Mouse (Mus musculus) layer of hippocampus, postnatal 14 days (tissue): Measurements from ENCODE around the gene Mcpt9. TPM values are rescaled to one million over a fixed set of nuclear protein-coding genes. Genes with fewer than 3 reads are reported as not detected.
"Not testable (repeated sequence)": the region's sequence is repeated elsewhere in the genome, so short reads cannot be mapped to it uniquely, and the experiment has no call there.

Experiments
- DNase-seq, 2 experiments: peaks; one replicate each; pipeline ENCODE4 v3.0.0; 2021 to 2022; ENCODE audit warnings: low spot score in 2 of 2, mixed read lengths in 1 of 2
- long read RNA-seq, 2 experiments: library from polyadenylated mRNA; stranded (forward); transcript quantifications; one replicate each; pipeline ENCODE4 v2.0.0; 2021
- total RNA-seq, 2 experiments: library from RNA; stranded (reverse); gene quantifications; 2 replicates each; pipeline ENCODE4 v1.2.3; 2021

Gene Mcpt9
- not detected for total RNA-seq
- long read RNA-seq, experiment 1 = 0 reads
- long read RNA-seq, experiment 2 = 0 reads

- not testable (repeated sequence) for DNase-seq
Measured at GRCm38 (mm10) chr14:56030395-56030794, at the start of gene Mcpt9. Mcpt9 (minus strand) TSS chr14:56030495.

GRCm38 (mm10) chr14:56062213-56062612, 31.9 kb upstream of the Mcpt9 start, which contains the start of gene Mcpt4:
Mcpt4 (minus strand) TSS chr14:56062313.
- not testable (repeated sequence) for DNase-seq

- no peak for DNase-seq
Measured at GRCm38 (mm10) chr14:56057722-56058121, 27.4 kb upstream of the Mcpt9 start.

- DNase-seq = no peak
Measured at GRCm38 (mm10) chr14:56055408-56055807, 25.1 kb upstream of the Mcpt9 start.

GRCm38 (mm10) chr14:56041792-56042191, 11.5 kb upstream of the Mcpt9 start, which contains the start of gene Mcpt2:
Mcpt2 (plus strand) TSS chr14:56042041.
- not testable (repeated sequence) for DNase-seq

GRCm38 (mm10) chr14:56034433-56034832, 4.1 kb upstream of the Mcpt9 start:
- DNase-seq = no peak

GRCm38 (mm10) chr14:56021305-56021704, 9.0 kb downstream of the Mcpt9 start:
- not testable (repeated sequence) for DNase-seq

GRCm38 (mm10) chr14:56019446-56019845, 10.8 kb downstream of the Mcpt9 start:
- DNase-seq = no peak

- DNase-seq = not testable (repeated sequence)
Measured at GRCm38 (mm10) chr14:56017671-56018070, 12.6 kb downstream of the Mcpt9 start, which contains the start of gene Mcpt1. Mcpt1 (plus strand) TSS chr14:56017971.

GRCm38 (mm10) chr14:56013924-56014323, 16.4 kb downstream of the Mcpt9 start:
- DNase-seq = no peak

- no peak for DNase-seq
Measured at GRCm38 (mm10) chr14:56013147-56013546, 17.1 kb downstream of the Mcpt9 start.

GRCm38 (mm10) chr14:55987464-55987863, 42.8 kb downstream of the Mcpt9 start:
- DNase-seq = not testable (repeated sequence)

Other genes starting within 250 kb of the Mcpt9 start
- gene Adcy4, start 246.4 kb downstream of the Mcpt9 start, total RNA-seq = 1 to 10 TPM; 3.9 to 4.2 TPM
- under 1 TPM; 0.37 to 0.43 TPM for gene Ripk3, start 241.6 kb downstream of the Mcpt9 start, total RNA-seq
- 1 to 10 TPM; 3.5 to 4.0 TPM for gene Nfatc4, start 207.4 kb downstream of the Mcpt9 start, total RNA-seq
- gene Nynrin, start 176.5 kb downstream of the Mcpt9 start, total RNA-seq = 10 to 100 TPM; 11.3 to 11.4 TPM
- gene Cbln3, start 146.1 kb downstream of the Mcpt9 start, total RNA-seq = under 1 TPM; 0.38 to 0.69 TPM
- 10 to 100 TPM; 11.5 to 11.9 TPM for gene Khnyn, start 145.5 kb downstream of the Mcpt9 start, total RNA-seq
- 10 to 100 TPM; 73.9 to 76.0 TPM for gene Sdr39u1, start 130.2 kb downstream of the Mcpt9 start, total RNA-seq
- gene Cma1, start 85.8 kb downstream of the Mcpt9 start, total RNA-seq = 1 to 10 TPM in 1 of 2 experiments, under 1 TPM in 1; 0.48 to 1.2 TPM
- not detected for gene Cma2, start 79.5 kb downstream of the Mcpt9 start, total RNA-seq
- gene Mcpt1, start 12.5 kb downstream of the Mcpt9 start, total RNA-seq = not detected
- not detected for gene Mcpt2, start 11.5 kb upstream of the Mcpt9 start, total RNA-seq
- gene Mcpt4, start 31.8 kb upstream of the Mcpt9 start, total RNA-seq = not detected
- not detected for gene Mcpt8, start 54.8 kb upstream of the Mcpt9 start, total RNA-seq
- gene Ctsg, start 72.1 kb upstream of the Mcpt9 start, total RNA-seq = not detected
- gene Gzme, start 90.1 kb upstream of the Mcpt9 start, total RNA-seq = not detected
- gene Gzmd, start 102.1 kb upstream of the Mcpt9 start, total RNA-seq = not detected
- gene Gzmg, start 129.1 kb upstream of the Mcpt9 start, total RNA-seq = not detected
- gene Gzmn, start 144.1 kb upstream of the Mcpt9 start, total RNA-seq = not detected
- gene Gzmf, start 180.9 kb upstream of the Mcpt9 start, total RNA-seq = not detected
- gene Gzmc, start 204.2 kb upstream of the Mcpt9 start, total RNA-seq = not detected
- gene Gzmb, start 231.8 kb upstream of the Mcpt9 start, total RNA-seq = not detected